Mouse (Mus musculus) myocyte (in vitro differentiated cells): ENCODE measurements at regions not wholly inside any gene's neighbourhood (a gene's known extent, or its start where the extent isn't known, plus 50 kb on each side); places are given as distances from the start of the nearest gene placed in this dataset.

Experiments
- E2F4 ChIP-seq: IDR thresholded peaks from one replicate; pipeline ENCODE4 v1.6.1; 2011; ENCODE audit warnings: mild to moderate bottlenecking, control low read depth, moderate library complexity; ENCODE audit not compliant: insufficient read depth
- MAX ChIP-seq: IDR thresholded peaks from one replicate; pipeline ENCODE4 v1.6.1; 2011; ENCODE audit warnings: low read depth, mild to moderate bottlenecking, control low read depth
- POLR2A ChIP-seq: IDR thresholded peaks from one replicate; pipeline ENCODE4 v1.6.1; 2011; ENCODE audit warnings: low read depth, mild to moderate bottlenecking, control low read depth, moderate library complexity; ENCODE audit not compliant: insufficient read length
- REST ChIP-seq: IDR thresholded peaks from one replicate; pipeline ENCODE4 v1.6.1; 2011; ENCODE audit warnings: mild to moderate bottlenecking, control low read depth, moderate library complexity; ENCODE audit not compliant: insufficient read depth, insufficient read length

GRCm38 (mm10) chr15:51471143-51471542, 2413.6 kb upstream of the Gm7489 start:
- no peak for TF ChIP-seq MAX
- no peak for TF ChIP-seq POLR2A
- TF ChIP-seq E2F4: no peak
- no peak for TF ChIP-seq REST
